Mouse (Mus musculus) cortical plate, adult 2 months (tissue): ENCODE results near the gene Ccdc86.

Experiments used
- CTCF ChIP-seq: fragments of 200-500 bp; IDR thresholded peaks from 2 replicates; pipeline ENCODE4 v1.5.1; 2011; ENCODE audit warnings: mild to moderate bottlenecking, control low read depth, low read length; ENCODE audit not compliant: insufficient read depth; ENCODE audit errors: extremely low read depth
- POLR2A ChIP-seq: fragments of 200-500 bp; IDR thresholded peaks from 2 replicates; pipeline ENCODE4 v1.6.1; 2011; ENCODE audit warnings: mild to moderate bottlenecking, low read length, control low read depth; ENCODE audit not compliant: insufficient read depth; ENCODE audit errors: extremely low read depth

DNA sequence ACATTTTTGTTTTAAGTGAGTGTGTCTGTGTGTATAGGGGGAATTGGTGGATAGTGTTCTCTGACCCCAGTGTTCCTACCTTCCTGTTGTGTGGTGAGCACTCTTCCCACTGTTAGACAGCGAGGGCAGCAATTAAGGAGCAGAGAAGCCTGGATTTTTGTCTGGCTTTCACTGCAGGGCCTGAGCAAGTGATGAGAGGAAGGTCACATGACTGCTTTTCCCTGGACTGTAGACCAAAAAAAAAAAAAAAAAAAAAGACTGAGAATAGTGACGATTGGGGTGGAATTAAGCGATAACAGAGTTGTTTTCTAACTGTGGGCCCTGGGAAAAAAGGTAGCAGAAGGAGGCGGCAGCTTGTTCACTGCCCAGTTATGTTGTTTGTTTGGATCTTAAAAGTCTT, 22.4 kb downstream of the Ccdc86 start:
- TF ChIP-seq CTCF (no peak), POLR2A (no peak)
